Mouse (Mus musculus): ENCODE data around the gene Mnt. TPM values are rescaled to one million over a fixed set of nuclear protein-coding genes. Genes with fewer than 3 reads are reported as not detected.

Gene Mnt
- polyA plus RNA-seq, 1 experiment from 2014 or later, result 6.0 TPM

DNA sequence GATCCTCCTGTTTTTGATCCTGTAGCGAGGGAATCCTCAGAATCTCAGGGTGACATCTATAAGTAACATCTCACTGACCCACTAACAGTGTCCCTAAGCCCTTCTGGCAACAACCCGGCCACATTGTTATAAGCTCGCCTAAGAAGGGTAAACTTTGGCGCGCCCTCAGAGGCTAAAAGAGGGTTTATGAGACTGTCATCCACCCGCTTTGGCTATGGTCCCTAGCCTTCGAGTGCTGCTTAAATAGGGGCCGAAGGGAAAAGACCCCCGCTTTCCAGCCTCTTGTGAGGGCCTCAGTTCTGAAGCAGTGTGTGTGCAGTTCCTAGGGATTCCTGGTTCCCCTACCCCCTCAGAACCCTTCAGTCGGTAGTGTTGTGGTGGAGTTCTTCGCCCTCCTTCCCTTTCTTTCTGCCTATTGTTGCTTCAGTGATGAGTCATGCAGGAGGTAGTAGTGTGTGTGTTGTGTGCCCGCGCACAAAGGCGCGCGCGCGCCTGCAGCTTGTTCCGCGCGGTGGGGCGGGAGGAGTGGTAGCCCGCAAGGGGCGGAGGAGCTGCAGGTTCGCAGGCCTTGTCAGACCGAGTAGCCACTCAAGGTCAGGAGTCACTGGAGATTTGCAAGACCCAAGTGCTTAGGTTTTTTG is 1.9 kb downstream of the Mnt start:
- H3K36me3 ChIP-seq, result 0 out of 2 replicates have a peak, but pooled peaks cover 8% of the 10 kb centered on the region
- no peak for ATAC-seq (ENCODE audit: insufficient number of reproducible peaks, insufficient read depth, low FRiP score, low TSS enrichment, low read depth)
- whole genome bisulfite sequencing, result under 1% methylated on average over 26 of the region's 26 CpGs
- peak overlapping the region; percentile 88 for H3K4me2 ChIP-seq
- peak overlapping the region; percentile 97 for H3K27ac ChIP-seq
- peak overlapping the region; percentile 96 for H3K4me3 ChIP-seq
- 0 out of 2 replicates have a peak, but pooled peaks cover 16% of the 10 kb centered on the region for H3K27me3 ChIP-seq
- peak overlapping the region; percentile 66 for H3K9ac ChIP-seq
- peaks cover 66% of the 10 kb centered on the region for H3K4me1 ChIP-seq
- no peaks in the 10 kb centered on the region for H3K9me3 ChIP-seq

GRCm38 (mm10) chr11:74833536-74834358 is 3.0 kb downstream of the Mnt start:
- Histone ChIP-seq H3K4me3 (peak overlapping the region; percentile 96), H3K4me2 (peak overlapping the region; percentile 88), H3K9ac (peak overlapping the region; percentile 66), H3K36me3 (0 out of 2 replicates have a peak, but pooled peaks cover 8% of the 10 kb centered on the region), H3K9me3 (no peaks in the 10 kb centered on the region), H3K27ac (peak overlapping the region; percentile 48; the same call in 1 of the 2 replicates), H3K27me3 (0 out of 2 replicates have a peak, but pooled peaks cover 5% of the 10 kb centered on the region), H3K4me1 (peaks cover 58% of the 10 kb centered on the region)
- 78% methylated on average over 8 of the region's 8 CpGs for WGBS
- no peak for ATAC-seq (ENCODE audit: insufficient number of reproducible peaks, insufficient read depth, low FRiP score, low TSS enrichment, low read depth)

DNA sequence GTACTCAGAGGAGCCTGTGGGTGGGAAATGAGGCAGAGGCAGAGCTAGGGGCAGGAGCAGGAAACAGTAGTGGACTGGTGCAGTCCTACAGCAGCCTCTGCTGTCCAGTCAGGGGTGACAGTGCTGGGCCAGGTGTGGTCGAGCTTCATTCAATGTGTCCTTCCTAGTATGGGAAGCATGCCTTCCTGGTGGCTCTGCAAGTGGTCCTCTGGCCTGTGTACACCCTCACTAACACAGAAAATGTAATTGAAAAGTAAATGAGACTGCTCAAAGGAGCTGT is 3.6 kb downstream of the Mnt start:
- H3K27me3 ChIP-seq, result no peaks in the 10 kb centered on the region
- no peak overlapping the region for H3K4me3 ChIP-seq
- no peaks in the 10 kb centered on the region for H3K9me3 ChIP-seq
- 45% methylated on average over 1 of the region's 1 CpGs for WGBS
- peaks cover 59% of the 10 kb centered on the region for H3K4me1 ChIP-seq
- ATAC-seq (ENCODE audit: insufficient number of reproducible peaks, insufficient read depth, low FRiP score, low TSS enrichment, low read depth), result no peak
- 0 out of 2 replicates have a peak overlapping the region, but pooled peaks have one; percentile 27 for H3K9ac ChIP-seq
- H3K36me3 ChIP-seq, result 0 out of 2 replicates have a peak, but pooled peaks cover 8% of the 10 kb centered on the region
- peak overlapping the region; percentile 48; the same call in 1 of the 2 replicates for H3K27ac ChIP-seq
- no peak overlapping the region for H3K4me2 ChIP-seq

- no peak for ATAC-seq (ENCODE audit: insufficient number of reproducible peaks, insufficient read depth, low FRiP score, low TSS enrichment, low read depth)
- 62% methylated on average over 5 of the region's 5 CpGs for WGBS
- Histone ChIP-seq H3K4me1 (peaks cover 57% of the 10 kb centered on the region), H3K27me3 (no peaks in the 10 kb centered on the region), H3K27ac (peak overlapping the region; percentile 48), H3K4me2 (0 out of 2 replicates have a peak overlapping the region, but pooled peaks have one; percentile 7), H3K4me3 (no peak overlapping the region), H3K36me3 (0 out of 2 replicates have a peak, but pooled peaks cover 8% of the 10 kb centered on the region), H3K9me3 (no peaks in the 10 kb centered on the region), H3K9ac (0 out of 2 replicates have a peak overlapping the region, but pooled peaks have one; percentile 32)
Observed at GRCm38 (mm10) chr11:74834650-74835277, 4.0 kb downstream of the Mnt start.

- H3K9ac ChIP-seq, result peak overlapping the region; percentile 46; the same call in 1 of the 2 replicates
- no peak for ATAC-seq (ENCODE audit: insufficient number of reproducible peaks, insufficient read depth, low FRiP score, low TSS enrichment, low read depth)
- H3K27ac ChIP-seq, result no peak overlapping the region
- peaks cover 56% of the 10 kb centered on the region for H3K4me1 ChIP-seq
- H3K4me3 ChIP-seq, result no peak overlapping the region
- H3K27me3 ChIP-seq, result no peaks in the 10 kb centered on the region
- no peak overlapping the region for H3K4me2 ChIP-seq
- 82% methylated on average over 6 of the region's 6 CpGs for whole genome bisulfite sequencing
- no peaks in the 10 kb centered on the region for H3K9me3 ChIP-seq
- H3K36me3 ChIP-seq, result 0 out of 2 replicates have a peak, but pooled peaks cover 15% of the 10 kb centered on the region
Observed at GRCm38 (mm10) chr11:74835593-74836224, 5.0 kb downstream of the Mnt start.

GRCm38 (mm10) chr11:74836225-74837055 is 5.7 kb downstream of the Mnt start:
- peaks cover 56% of the 10 kb centered on the region for H3K4me1 ChIP-seq

DNA sequence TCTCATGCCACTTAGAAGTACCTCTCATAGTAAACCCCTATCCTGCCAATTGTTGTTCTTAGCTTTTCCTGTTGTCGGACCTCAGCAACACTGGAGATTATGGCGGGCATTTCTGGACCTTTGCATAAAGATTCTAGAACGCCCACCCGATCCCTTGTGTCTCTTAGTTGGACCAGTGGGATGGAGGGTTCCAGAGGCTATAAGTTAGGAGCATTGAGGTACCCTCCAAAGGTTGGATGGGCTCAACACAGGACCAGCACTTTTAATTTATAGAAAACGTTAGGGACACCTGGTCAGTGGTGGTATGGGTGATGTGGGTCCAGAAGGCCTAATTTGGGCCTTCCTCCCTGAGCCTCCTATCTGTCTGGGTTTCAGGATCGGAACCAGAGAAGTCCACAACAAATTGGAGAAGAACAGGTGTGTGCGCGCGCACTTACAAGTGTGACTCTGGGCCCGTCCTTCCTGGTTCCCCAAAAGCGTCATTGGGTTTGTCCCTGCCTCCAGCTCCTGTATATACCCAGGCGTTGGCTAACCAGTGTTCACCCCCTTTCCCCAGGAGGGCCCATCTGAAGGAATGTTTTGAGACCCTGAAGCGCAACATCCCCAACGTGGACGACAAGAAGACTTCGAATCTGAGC is 6.5 kb downstream of the Mnt start:
- Histone ChIP-seq H3K27ac (peak overlapping the region; percentile 94), H3K9ac (peak overlapping the region; percentile 67), H3K4me3 (peak overlapping the region; percentile 56), H3K27me3 (no peaks in the 10 kb centered on the region), H3K4me1 (peaks cover 56% of the 10 kb centered on the region), H3K36me3 (peaks cover 29% of the 10 kb centered on the region), H3K4me2 (peak overlapping the region; percentile 77), H3K9me3 (no peaks in the 10 kb centered on the region)
- no peak for ATAC-seq (ENCODE audit: insufficient number of reproducible peaks, insufficient read depth, low FRiP score, low TSS enrichment, low read depth)
- 46% methylated on average over 16 of the region's 16 CpGs for WGBS

More at GRCm38 (mm10) chr11:74836225-74837055, 5.7 kb downstream of the Mnt start:
- no peaks in the 10 kb centered on the region for H3K9me3 ChIP-seq
- peaks cover 22% of the 10 kb centered on the region; the same call in 1 of the 2 replicates for H3K36me3 ChIP-seq
- H3K27me3 ChIP-seq, result no peaks in the 10 kb centered on the region
- 0 out of 2 replicates have a peak overlapping the region, but pooled peaks have one; percentile 46 for H3K9ac ChIP-seq
- WGBS, result 92% methylated on average over 22 of the region's 22 CpGs
- no peak for ATAC-seq (ENCODE audit: insufficient number of reproducible peaks, insufficient read depth, low FRiP score, low TSS enrichment, low read depth)
- H3K27ac ChIP-seq, result no peak overlapping the region
- no peak overlapping the region for H3K4me2 ChIP-seq
- H3K4me3 ChIP-seq, result no peak overlapping the region

- H3K27me3 ChIP-seq, result no peaks in the 10 kb centered on the region
- peak overlapping the region; percentile 67 for H3K9ac ChIP-seq
- WGBS, result 1% methylated on average over 54 of the region's 54 CpGs
- ATAC-seq (ENCODE audit: insufficient number of reproducible peaks, insufficient read depth, low FRiP score, low TSS enrichment, low read depth), result peak; percentile 72
- H3K36me3 ChIP-seq, result peaks cover 36% of the 10 kb centered on the region
- peak overlapping the region; percentile 94 for H3K27ac ChIP-seq
- peak overlapping the region; percentile 77 for H3K4me2 ChIP-seq
- H3K4me3 ChIP-seq, result peak overlapping the region; percentile 56
- H3K4me1 ChIP-seq, result peaks cover 55% of the 10 kb centered on the region
- H3K9me3 ChIP-seq, result no peaks in the 10 kb centered on the region
Observed at GRCm38 (mm10) chr11:74837694-74838431, 7.1 kb downstream of the Mnt start.

DNA sequence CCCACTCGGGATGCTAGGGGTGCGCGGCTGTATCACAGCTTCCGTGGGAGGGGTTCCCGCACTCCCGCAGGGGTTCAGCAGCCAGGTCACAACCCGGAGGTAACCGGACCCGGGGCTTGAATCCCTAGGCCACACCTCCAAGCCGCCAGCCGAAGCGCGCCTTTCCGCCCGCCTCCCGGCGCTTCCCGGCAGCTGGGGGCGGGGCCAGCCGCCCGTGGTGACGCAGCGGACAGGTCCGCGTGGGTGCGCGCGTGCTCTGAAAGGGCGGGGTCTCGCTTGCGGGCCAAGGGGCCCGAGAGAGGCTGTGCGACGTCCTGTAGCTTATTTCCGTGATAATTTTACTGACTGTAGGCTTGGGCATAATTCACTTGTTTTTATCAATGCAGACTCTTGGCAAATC is 7.7 kb downstream of the Mnt start:
- Histone ChIP-seq H3K27me3 (no peaks in the 10 kb centered on the region), H3K4me1 (peaks cover 55% of the 10 kb centered on the region), H3K36me3 (peaks cover 42% of the 10 kb centered on the region), H3K4me2 (peak overlapping the region; percentile 77), H3K4me3 (peak overlapping the region; percentile 56), H3K9ac (peak overlapping the region; percentile 67), H3K27ac (peak overlapping the region; percentile 94), H3K9me3 (no peaks in the 10 kb centered on the region)
- ATAC-seq (ENCODE audit: insufficient number of reproducible peaks, insufficient read depth, low FRiP score, low TSS enrichment, low read depth), result peak; percentile 68
- WGBS, result 0% methylated on average over 35 of the region's 35 CpGs

All from embryonic facial prominence, embryonic 13.5 days (tissue).